Mouse (Mus musculus) megakaryocyte, embryonic 14.5 days (primary cell): ENCODE data around the gene Dnase1. TPM values are rescaled to one million over a fixed set of nuclear protein-coding genes. Genes with fewer than 3 reads are reported as not detected.
"Not testable (repeated sequence)": the region's sequence is repeated elsewhere in the genome, so short reads cannot be mapped to it uniquely, and the experiment has no call there.

Experiments
- H3K27me3 ChIP-seq: replicated peaks from 2 replicates; pipeline ENCODE3; 2012; ENCODE audit warnings: inconsistent platforms
- H3K36me3 ChIP-seq: replicated peaks from 2 replicates; pipeline ENCODE3; 2012; ENCODE audit warnings: low read length, inconsistent platforms, mixed read lengths
- H3K4me1 ChIP-seq: 2 replicates; pipeline ENCODE4 v1.6.1; 2012; ENCODE audit warnings: inconsistent platforms
- H3K4me3 ChIP-seq: replicated peaks from 2 replicates; pipeline ENCODE3; 2012; ENCODE audit warnings: moderate library complexity, mild to moderate bottlenecking, inconsistent platforms
- H3K9me3 ChIP-seq: 2 replicates; pipeline ENCODE4 v1.6.1; 2012; ENCODE audit warnings: inconsistent platforms
- FLI1 ChIP-seq: IDR thresholded peaks from 2 replicates; pipeline ENCODE4 v1.6.1; 2012; ENCODE audit warnings: low read length, inconsistent platforms, mixed read lengths
- GATA1 ChIP-seq: IDR thresholded peaks from 3 replicates; pipeline ENCODE4 v1.6.1; 2012; ENCODE audit warnings: mixed read lengths, low read length, inconsistent platforms, borderline replicate concordance
- polyA plus RNA-seq: library from polyadenylated mRNA; stranded (reverse); fragments of >175 nt; gene quantifications from 2 replicates; pipeline ENCODE4 v1.2.3, GENCODE M21; 2012; ENCODE audit warnings: low replicate concordance; ENCODE audit not compliant: insufficient read depth

Gene Dnase1
- polyA plus RNA-seq, 1 experiment = not detected

DNA sequence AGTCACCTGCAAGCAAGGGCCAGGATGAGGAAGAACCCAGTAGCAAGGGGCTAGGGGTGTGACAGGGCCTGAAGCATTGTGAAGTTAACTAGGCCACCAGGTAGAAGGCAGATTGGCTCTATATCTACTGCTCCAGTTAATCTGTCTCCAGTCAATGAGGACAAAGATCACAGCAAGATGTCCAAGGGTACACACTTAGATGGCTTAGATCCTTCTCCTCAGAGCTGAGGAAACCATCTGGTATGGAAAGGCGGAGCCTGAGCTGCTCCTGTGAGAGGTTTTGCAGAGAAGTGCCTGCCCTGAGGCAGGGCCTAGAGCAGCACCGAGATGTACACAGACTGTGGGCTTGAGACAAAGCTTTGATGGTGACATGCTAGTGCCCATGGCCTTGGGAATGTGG is 7.4 kb downstream of the Dnase1 start:
- Histone ChIP-seq H3K36me3 (peaks cover 97% of the 10 kb centered on the region), H3K4me1 (peaks cover 8% of the 10 kb centered on the region), H3K27me3 (no peaks in the 10 kb centered on the region), H3K4me3 (no peak overlapping the region), H3K9me3 (no peaks in the 10 kb centered on the region)
- TF ChIP-seq FLI1 (no peak), GATA1 (no peak)

DNA sequence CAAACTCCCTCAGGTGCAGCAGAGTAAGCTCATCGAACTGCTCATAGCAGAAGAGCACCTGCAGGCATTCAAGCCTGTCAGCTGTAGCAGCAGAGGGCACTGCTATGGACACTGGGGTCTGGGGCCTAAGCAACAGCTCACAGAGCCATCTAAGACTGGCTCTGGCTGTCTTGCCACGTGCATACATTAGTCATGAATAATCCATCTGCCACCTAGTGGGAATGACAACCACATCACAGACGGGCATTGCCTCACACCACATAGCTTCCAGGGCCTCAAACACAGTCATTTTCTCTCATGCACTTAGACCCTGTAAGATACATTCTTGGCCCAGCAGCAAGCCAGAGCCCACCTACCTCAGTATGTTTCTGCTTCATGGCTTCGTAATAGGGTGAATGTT is 8.8 kb downstream of the Dnase1 start:
- Histone ChIP-seq H3K27me3 (no peaks in the 10 kb centered on the region), H3K4me3 (no peak overlapping the region), H3K9me3 (no peaks in the 10 kb centered on the region), H3K4me1 (peaks cover 10% of the 10 kb centered on the region), H3K36me3 (peaks cover 97% of the 10 kb centered on the region)
- TF ChIP-seq FLI1 (no peak), GATA1 (no peak)

DNA sequence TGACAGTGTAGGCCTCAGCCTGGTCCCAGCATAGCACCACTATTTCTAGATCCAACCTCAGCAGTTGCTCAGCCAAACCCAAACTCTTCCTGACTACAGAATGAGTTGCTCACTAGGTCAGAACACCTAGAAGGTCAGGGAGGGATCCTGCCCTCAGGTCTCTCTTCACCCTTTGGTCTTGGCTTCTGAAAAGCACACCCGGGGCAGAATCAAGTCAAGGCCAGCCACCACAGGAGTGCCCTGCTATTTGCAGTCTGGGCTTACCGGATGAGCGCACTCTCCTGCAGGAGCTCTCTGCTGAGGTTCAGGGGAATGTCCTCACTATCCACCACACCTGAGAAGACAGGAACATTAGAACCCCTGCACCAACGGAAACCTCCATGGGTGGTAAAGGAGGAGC is 15.9 kb downstream of the Dnase1 start:
- H3K4me3 ChIP-seq = no peak overlapping the region
- no peaks in the 10 kb centered on the region for H3K27me3 ChIP-seq
- H3K4me1 ChIP-seq = peaks cover 34% of the 10 kb centered on the region
- H3K36me3 ChIP-seq = peaks cover 94% of the 10 kb centered on the region
- no peaks in the 10 kb centered on the region for H3K9me3 ChIP-seq
- no peak for TF ChIP-seq FLI1

DNA sequence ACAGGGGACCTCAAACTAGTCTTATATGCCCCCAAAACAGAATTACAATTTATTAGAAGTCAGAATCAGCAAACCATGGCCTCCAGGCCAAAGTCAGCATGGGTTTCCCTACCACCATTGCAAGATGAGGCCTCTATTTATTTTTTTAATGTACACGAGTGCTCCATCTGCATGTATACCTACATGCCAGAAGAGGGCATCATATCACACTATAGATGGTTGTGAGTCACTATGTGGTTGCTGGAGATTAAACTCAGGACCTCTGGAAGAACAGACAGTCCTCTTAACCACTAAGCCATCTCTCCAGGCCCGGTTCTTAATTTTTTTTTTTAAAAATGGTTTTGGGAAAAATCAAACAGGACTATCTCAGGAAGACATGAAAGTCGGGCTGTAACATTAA is 17.1 kb downstream of the Dnase1 start:
- Histone ChIP-seq H3K27me3 (no peaks in the 10 kb centered on the region), H3K4me3 (no peak overlapping the region), H3K9me3 (no peaks in the 10 kb centered on the region), H3K4me1 (peaks cover 29% of the 10 kb centered on the region), H3K36me3 (peaks cover 94% of the 10 kb centered on the region)
- TF ChIP-seq FLI1 (no peak), GATA1 (no peak)

DNA sequence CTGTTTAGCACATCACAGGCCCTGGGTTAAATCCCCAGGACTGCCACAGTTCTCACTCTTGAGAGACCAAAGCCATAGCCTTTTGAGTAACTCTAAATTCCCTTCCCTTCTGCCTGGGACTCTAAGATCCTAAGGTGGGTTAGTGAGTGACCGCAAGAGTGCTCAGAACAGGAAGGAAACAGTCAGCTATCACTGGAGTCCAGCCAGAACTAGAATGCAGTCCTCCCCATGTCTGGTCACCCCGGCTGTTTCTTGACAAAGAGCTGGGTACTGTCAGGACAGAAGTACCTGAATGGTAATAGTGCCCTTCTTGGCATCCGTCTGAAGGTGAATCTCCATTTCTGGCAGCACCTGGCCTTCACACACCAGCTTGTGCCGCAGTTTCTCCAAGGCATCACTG is 28.2 kb downstream of the Dnase1 start:
- Histone ChIP-seq H3K36me3 (peaks cover 88% of the 10 kb centered on the region), H3K27me3 (no peaks in the 10 kb centered on the region), H3K9me3 (no peaks in the 10 kb centered on the region), H3K4me1 (peaks cover 35% of the 10 kb centered on the region), H3K4me3 (no peak overlapping the region)
- TF ChIP-seq FLI1 = no peak
- TF ChIP-seq GATA1 = no peak

DNA sequence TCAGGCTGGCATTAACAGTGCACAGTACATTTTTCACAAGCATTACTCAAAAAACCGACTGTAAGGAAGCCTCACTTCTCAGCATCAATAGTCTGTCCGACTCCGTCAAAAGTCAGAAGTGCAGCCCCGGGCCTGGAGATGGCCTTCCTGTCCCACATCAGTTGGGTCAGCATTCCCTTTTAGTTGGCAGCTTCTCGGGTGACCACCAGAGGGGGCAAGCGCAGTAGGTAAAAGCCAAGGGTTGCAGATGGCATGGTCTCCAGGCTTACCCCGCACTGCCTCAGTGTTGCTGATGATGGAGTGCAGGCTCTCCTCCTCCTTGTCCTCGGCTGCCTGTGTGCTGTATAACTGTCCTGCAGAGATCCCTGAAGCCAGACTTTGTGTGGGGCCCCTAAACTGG is 31.8 kb downstream of the Dnase1 start:
- Histone ChIP-seq H3K36me3 (peaks cover 58% of the 10 kb centered on the region), H3K9me3 (no peaks in the 10 kb centered on the region), H3K4me1 (peaks cover 24% of the 10 kb centered on the region), H3K27me3 (no peaks in the 10 kb centered on the region), H3K4me3 (no peak overlapping the region)
- TF ChIP-seq GATA1 (no peak), FLI1 (no peak)

DNA sequence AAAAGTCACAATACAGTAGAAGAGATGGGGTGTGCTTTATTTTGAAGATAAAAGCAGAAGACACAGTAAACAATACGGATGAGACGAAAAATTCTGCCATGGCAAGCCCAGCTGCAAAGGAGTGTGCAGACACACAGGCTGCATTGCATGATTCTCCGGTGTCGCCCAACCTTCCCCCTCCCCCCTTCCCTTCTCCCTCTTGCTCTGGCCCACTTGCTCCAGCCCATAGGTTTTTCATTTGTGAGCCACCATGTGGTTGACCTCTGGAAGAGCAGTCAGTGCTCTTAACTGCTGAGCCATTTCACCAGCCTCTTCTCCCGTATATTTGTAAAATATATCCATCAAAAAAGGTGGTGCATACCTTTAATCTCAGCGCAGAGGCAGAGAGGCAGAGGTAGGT is 37.6 kb downstream of the Dnase1 start:
- H3K9me3 ChIP-seq = no peaks in the 10 kb centered on the region
- H3K4me3 ChIP-seq = peak overlapping the region; percentile 59
- no peaks in the 10 kb centered on the region for H3K27me3 ChIP-seq
- peaks cover 43% of the 10 kb centered on the region for H3K4me1 ChIP-seq
- H3K36me3 ChIP-seq = peaks cover 6% of the 10 kb centered on the region
- TF ChIP-seq GATA1 (no peak), FLI1 (no peak)

DNA sequence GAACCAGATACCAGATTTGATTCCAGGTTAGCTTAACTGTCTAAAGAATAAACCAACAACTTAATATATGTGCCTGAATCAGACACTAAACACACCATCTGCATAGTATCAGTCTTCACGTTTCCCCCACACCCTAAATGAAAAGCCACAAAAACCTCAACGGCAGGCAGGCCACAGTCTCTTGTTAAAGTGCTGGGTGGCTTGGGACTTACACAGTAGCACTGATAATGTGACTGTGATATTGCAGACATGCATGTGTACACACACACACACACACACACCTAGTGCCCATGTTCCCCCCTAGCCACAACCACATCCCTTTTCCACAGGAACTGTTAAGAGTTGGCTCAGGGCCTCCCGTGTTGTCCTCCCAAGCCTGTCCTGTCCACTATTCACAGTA is 38.1 kb downstream of the Dnase1 start:
- peaks cover 6% of the 10 kb centered on the region for H3K36me3 ChIP-seq
- peak overlapping the region; percentile 73 for H3K4me3 ChIP-seq
- peaks cover 49% of the 10 kb centered on the region for H3K4me1 ChIP-seq
- H3K9me3 ChIP-seq = no peaks in the 10 kb centered on the region
- H3K27me3 ChIP-seq = no peaks in the 10 kb centered on the region
- TF ChIP-seq GATA1 (no peak), FLI1 (no peak)

DNA sequence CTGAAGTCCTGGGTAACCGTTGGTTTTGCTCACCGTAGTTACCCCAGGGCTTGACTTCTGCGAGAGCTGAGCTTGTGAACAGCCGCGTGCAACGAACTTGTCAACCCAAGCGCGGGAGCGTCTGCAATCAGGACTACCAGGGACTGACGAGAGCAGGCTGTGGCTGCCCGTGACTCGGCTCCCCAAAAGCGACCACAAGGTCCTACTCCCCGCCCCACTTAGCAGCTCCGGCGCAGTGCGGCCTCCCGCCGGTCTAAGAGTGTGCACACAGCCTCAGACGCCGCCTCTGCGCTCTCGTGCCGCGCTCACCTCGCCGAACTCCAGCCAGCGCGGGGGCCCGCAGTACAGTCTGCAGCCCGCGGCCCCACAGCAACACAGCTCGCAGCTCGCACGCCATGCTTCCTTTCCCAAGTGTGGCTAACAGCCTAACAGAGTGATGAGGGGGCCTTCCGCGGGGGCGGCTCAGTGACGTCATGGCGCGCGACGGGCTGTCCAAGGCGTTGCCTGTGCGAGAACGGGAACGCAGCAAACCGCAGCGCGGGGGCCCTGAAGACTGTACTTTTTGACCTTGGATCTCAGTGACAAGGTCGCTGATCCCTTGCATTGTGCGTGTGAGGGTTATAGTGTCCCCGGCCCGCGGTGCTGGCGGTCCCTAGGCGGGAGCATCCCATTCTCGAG is 40.8 kb downstream of the Dnase1 start, which contains the start of gene Trap1:
Gene Trap1, minus strand, starts transcription at position 444 of the 678 bp plus-strand sequence.
- Histone ChIP-seq H3K36me3 (peaks cover 14% of the 10 kb centered on the region), H3K27me3 (no peaks in the 10 kb centered on the region), H3K4me3 (peak within 1 kb of the TSS; percentile 98), H3K9me3 (no peaks in the 10 kb centered on the region), H3K4me1 (peaks cover 66% of the 10 kb centered on the region)
- no peak for TF ChIP-seq GATA1
- no peak for TF ChIP-seq FLI1

DNA sequence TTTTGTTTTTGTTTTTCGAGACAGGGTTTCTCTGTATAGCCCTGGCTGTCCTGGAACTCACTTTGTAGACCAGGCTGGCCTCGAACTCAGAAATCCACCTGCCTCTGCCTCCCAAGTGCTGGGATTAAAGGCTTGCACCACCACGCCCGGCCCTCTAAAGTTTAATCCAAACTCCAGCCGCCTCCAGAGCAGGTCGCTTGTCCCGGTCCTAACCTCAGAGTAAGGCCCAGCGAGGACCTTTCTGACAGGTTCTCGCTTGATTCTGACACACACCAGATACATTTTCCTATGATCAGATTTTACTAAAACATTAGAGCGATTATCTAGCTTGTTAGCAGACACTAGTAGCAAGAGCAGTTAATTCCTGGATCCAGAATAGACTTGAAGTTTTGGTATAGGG is 41.6 kb downstream of the Dnase1 start:
- H3K4me1 ChIP-seq = peaks cover 66% of the 10 kb centered on the region
- not testable (repeated sequence) for H3K9me3 ChIP-seq, H3K27me3 ChIP-seq
- H3K4me3 ChIP-seq = peak overlapping the region; percentile 23
- peaks cover 14% of the 10 kb centered on the region for H3K36me3 ChIP-seq

DNA sequence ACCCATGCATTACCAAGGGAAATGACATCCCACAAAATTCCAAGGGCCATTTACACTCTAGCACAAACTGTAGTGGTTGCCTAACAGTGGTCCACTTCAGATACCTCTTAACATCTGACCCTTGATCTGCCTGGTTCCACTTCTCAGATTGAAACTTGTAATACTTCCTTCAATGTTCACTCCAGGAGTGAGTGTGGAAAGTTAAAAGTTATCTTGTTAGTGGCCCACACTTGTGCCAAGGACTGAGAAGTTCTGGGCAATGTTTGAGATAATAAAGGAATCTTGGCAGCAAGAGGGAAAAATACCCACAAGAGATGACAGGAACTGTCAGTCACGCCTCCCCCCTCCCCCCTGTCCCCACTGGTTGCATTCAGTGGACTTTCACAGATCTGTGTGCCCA is 42.9 kb downstream of the Dnase1 start:
- TF ChIP-seq GATA1 (no peak), FLI1 (no peak)
- Histone ChIP-seq H3K4me3 (no peak overlapping the region), H3K9me3 (no peaks in the 10 kb centered on the region), H3K4me1 (peaks cover 55% of the 10 kb centered on the region), H3K27me3 (no peaks in the 10 kb centered on the region), H3K36me3 (peaks cover 20% of the 10 kb centered on the region)

DNA sequence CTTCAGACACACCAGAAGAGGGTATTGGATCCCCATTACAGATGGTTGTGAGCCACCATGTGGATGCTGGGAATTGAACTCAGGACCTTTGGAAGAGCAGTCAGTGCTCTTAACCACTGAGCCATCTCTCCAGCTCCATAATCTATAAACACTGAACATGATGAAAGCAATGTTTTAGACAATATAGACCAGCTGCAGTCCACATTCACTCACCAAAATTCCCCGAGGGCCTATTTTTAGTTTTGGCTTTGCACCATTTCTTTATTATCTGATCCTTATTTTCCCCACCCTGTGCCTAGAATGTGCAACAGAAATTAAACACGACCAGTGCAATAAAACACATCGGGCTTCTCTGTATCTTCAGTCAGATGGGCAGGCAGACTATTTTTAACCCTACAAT is 43.7 kb downstream of the Dnase1 start:
- H3K36me3 ChIP-seq = peaks cover 28% of the 10 kb centered on the region
- H3K4me1 ChIP-seq = peaks cover 47% of the 10 kb centered on the region
- H3K4me3 ChIP-seq, H3K27me3 ChIP-seq, H3K9me3 ChIP-seq: not testable (repeated sequence)
